Mouse (Mus musculus) spleen, embryonic (tissue): ENCODE measurements around the gene Srrt.

ENCODE experiments used
- CTCF ChIA-PET: fragments of 350-600 bp; sonication (Branson Sonifier 250); formaldehyde crosslinking; loops from one replicate; lab custom pipeline; 2022; lab: Charles Lee

The Srrt gene

GRCm38 (mm10) chr5:137277360-137278342 is 29.8 kb downstream of the Srrt start:
- CTCF ChIA-PET = no interaction called here

- CTCF ChIA-PET = no interaction called here
These were observed 39.2 kb downstream of the Srrt start for GRCm38 (mm10) chr5:137268131-137268910.

- CTCF ChIA-PET = interaction anchor here (0.6 to 0.8 kb wide), 2 partner anchors 22 to 84 kb away, joined by 3 to 8 read pairs; no protein-coding TSS in a partner anchor
These were observed 42.7 kb downstream of the Srrt start for GRCm38 (mm10) chr5:137264787-137265186.

GRCm38 (mm10) chr5:137263897-137264720 is 43.4 kb downstream of the Srrt start:
- CTCF ChIA-PET = interaction anchor here (0.8 kb wide), 1 partner anchor 84 kb away, joined by 8 read pairs; no protein-coding TSS in a partner anchor
